Mouse (Mus musculus) midbrain, embryonic 16.5 days (tissue): ENCODE measurements around the gene Clptm1l. TPM values are rescaled to one million over a fixed set of nuclear protein-coding genes. Genes with fewer than 3 reads are reported as not detected.

Experiments
- ATAC-seq: fragments of 200-750 bp; cut with Nextera tagmentation; 2 replicates; pipeline ENCODE4 v1.8.0; 2017; ENCODE audit warnings: moderate TSS enrichment
- H3K27ac ChIP-seq: fragments of 300-500 bp; sonication (generic); 2 replicates; pipeline ENCODE4 v1.5.1; 2014; ENCODE audit warnings: mild to moderate bottlenecking, low read length, mixed read lengths
- H3K27me3 ChIP-seq: fragments of 300-500 bp; sonication (generic); 2 replicates; pipeline ENCODE4 v1.6.1; 2014; ENCODE audit warnings: low read depth, low read length, mixed read lengths; ENCODE audit not compliant: control insufficient read depth, insufficient read depth
- H3K36me3 ChIP-seq: fragments of 300-500 bp; sonication (generic); 2 replicates; pipeline ENCODE4 v1.6.1; 2014; ENCODE audit warnings: mild to moderate bottlenecking, low read length, moderate library complexity, mixed read lengths; ENCODE audit not compliant: control insufficient read depth, insufficient read depth
- H3K4me1 ChIP-seq: fragments of 300-500 bp; sonication (generic); 2 replicates; pipeline ENCODE4 v1.6.1; 2014; ENCODE audit warnings: mild to moderate bottlenecking, low read length, mixed read lengths; ENCODE audit not compliant: control insufficient read depth, insufficient read depth
- H3K4me2 ChIP-seq: fragments of 300-500 bp; sonication (generic); 2 replicates; pipeline ENCODE4 v1.6.1; 2014; ENCODE audit warnings: mild to moderate bottlenecking, low read length, mixed read lengths
- H3K4me3 ChIP-seq: fragments of 300-500 bp; sonication (generic); 2 replicates; pipeline ENCODE4 v1.5.1; 2014; ENCODE audit warnings: low read depth, mild to moderate bottlenecking, low read length, moderate library complexity, mixed read lengths
- H3K9ac ChIP-seq: fragments of 300-500 bp; sonication (generic); 2 replicates; pipeline ENCODE4 v1.6.1; 2014; ENCODE audit warnings: low read depth, low read length, mixed read lengths
- H3K9me3 ChIP-seq: fragments of 300-500 bp; sonication (generic); replicated peaks from 2 replicates; pipeline ENCODE4 v1.6.1; 2014; ENCODE audit warnings: mild to moderate bottlenecking, low read length, mixed read lengths; ENCODE audit not compliant: control insufficient read depth, poor library complexity, severe bottlenecking
- WGBS: fragments of 180-500 bp; shearing (Covaris S2); extraction: QIAGEN DNeasy Blood & Tissue Kit; methylation state at CpG from one replicate; pipeline ENCODE4 v1.1.7; 2014; 5-methylcytosine and 5-hydroxymethylcytosine counted together
- polyA plus RNA-seq: library from polyadenylated mRNA; unstranded; fragments of >200 nt; fragmentation: Nextera tagmentation; extraction: Ambion mirVana; gene quantifications from 2 replicates; pipeline ENCODE4 v1.2.1, GENCODE M21; 2015

Gene Clptm1l
- polyA plus RNA-seq = 133 and 136 TPM in 2 replicates

GRCm38 (mm10) chr13:73603522-73604155 lies at the start of gene Clptm1l:
Gene Clptm1l, plus strand, starts transcription at chr13:73604006.
- Histone ChIP-seq H3K4me2 (peak within 1 kb of the TSS; percentile 99), H3K4me1 (peaks cover 20% of the 10 kb centered on the region), H3K27ac (peak within 1 kb of the TSS; percentile 82), H3K9ac (peak within 1 kb of the TSS; percentile 89), H3K27me3 (no peaks in the 10 kb centered on the region), H3K9me3 (no peaks in the 10 kb centered on the region), H3K36me3 (peaks cover 6% of the 10 kb centered on the region), H3K4me3 (peak within 1 kb of the TSS; percentile 91)
- ATAC-seq = peak; percentile 99
- under 1% methylated on average over 53 of the region's 53 CpGs for WGBS

- Histone ChIP-seq H3K27me3 (no peaks in the 10 kb centered on the region), H3K27ac (no peak overlapping the region), H3K9me3 (no peaks in the 10 kb centered on the region), H3K4me2 (no peak overlapping the region), H3K36me3 (no peaks in the 10 kb centered on the region), H3K4me1 (no peaks in the 10 kb centered on the region), H3K9ac (no peak overlapping the region), H3K4me3 (no peak overlapping the region)
- WGBS = 83% methylated on average over 5 of the region's 5 CpGs
- ATAC-seq = no peak
Observed at GRCm38 (mm10) chr13:73564201-73564600, 39.6 kb upstream of the Clptm1l start.

GRCm38 (mm10) chr13:73575051-73575450 lies 28.8 kb upstream of the Clptm1l start:
- no peak overlapping the region for H3K27ac ChIP-seq
- H3K36me3 ChIP-seq = no peaks in the 10 kb centered on the region

DNA sequence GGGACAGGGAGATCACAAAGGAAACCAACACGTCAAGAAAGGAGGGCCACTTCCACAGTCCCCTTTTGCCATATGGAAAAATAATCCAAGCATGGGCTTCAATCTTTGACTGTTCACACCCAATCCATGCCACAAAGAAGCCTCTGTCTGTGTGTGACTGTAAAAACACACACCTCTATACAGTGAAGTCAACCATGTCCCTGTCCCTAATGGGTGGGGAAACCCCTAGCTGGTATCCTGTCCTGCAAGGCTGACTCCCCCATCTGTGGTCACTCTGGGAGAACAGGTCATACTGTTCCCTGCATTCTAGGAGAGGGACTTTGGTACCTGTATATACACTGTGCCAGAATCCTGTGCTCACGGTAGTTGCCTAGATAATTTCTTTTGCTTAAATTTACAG lies 26.5 kb upstream of the Clptm1l start:
- no peaks in the 10 kb centered on the region for H3K9me3 ChIP-seq
- no peak overlapping the region for H3K27ac ChIP-seq
- H3K4me2 ChIP-seq = no peak overlapping the region
- H3K4me3 ChIP-seq = no peak overlapping the region
- no peaks in the 10 kb centered on the region for H3K36me3 ChIP-seq
- no peak for ATAC-seq
- no peaks in the 10 kb centered on the region for H3K4me1 ChIP-seq
- 72% methylated on average over 2 of the region's 2 CpGs for WGBS
- no peaks in the 10 kb centered on the region for H3K27me3 ChIP-seq
- no peak overlapping the region for H3K9ac ChIP-seq

More at GRCm38 (mm10) chr13:73575051-73575450, 28.8 kb upstream of the Clptm1l start:
- no peak for ATAC-seq
- H3K4me1 ChIP-seq = no peaks in the 10 kb centered on the region
- H3K9me3 ChIP-seq = no peaks in the 10 kb centered on the region
- no peak overlapping the region for H3K4me3 ChIP-seq
- H3K9ac ChIP-seq = no peak overlapping the region
- no peak overlapping the region for H3K4me2 ChIP-seq
- no peaks in the 10 kb centered on the region for H3K27me3 ChIP-seq

GRCm38 (mm10) chr13:73591488-73591887 lies 12.3 kb upstream of the Clptm1l start:
- Histone ChIP-seq H3K4me1 (no peaks in the 10 kb centered on the region), H3K9ac (no peak overlapping the region), H3K27me3 (peaks cover 3% of the 10 kb centered on the region; the same call in 1 of the 2 replicates), H3K27ac (no peak overlapping the region), H3K36me3 (no peaks in the 10 kb centered on the region), H3K4me3 (no peak overlapping the region), H3K9me3 (no peaks in the 10 kb centered on the region), H3K4me2 (no peak overlapping the region)
- ATAC-seq = no peak
- WGBS = 82% methylated on average over 3 of the region's 3 CpGs

- Histone ChIP-seq H3K27me3 (peaks cover 3% of the 10 kb centered on the region; the same call in 1 of the 2 replicates), H3K4me3 (no peak overlapping the region), H3K9ac (no peak overlapping the region), H3K36me3 (no peaks in the 10 kb centered on the region), H3K4me1 (no peaks in the 10 kb centered on the region), H3K4me2 (no peak overlapping the region), H3K27ac (no peak overlapping the region), H3K9me3 (no peaks in the 10 kb centered on the region)
- WGBS = 41% methylated on average over 2 of the region's 2 CpGs
- ATAC-seq = no peak
Observed at GRCm38 (mm10) chr13:73592546-73592945, 11.3 kb upstream of the Clptm1l start.

DNA sequence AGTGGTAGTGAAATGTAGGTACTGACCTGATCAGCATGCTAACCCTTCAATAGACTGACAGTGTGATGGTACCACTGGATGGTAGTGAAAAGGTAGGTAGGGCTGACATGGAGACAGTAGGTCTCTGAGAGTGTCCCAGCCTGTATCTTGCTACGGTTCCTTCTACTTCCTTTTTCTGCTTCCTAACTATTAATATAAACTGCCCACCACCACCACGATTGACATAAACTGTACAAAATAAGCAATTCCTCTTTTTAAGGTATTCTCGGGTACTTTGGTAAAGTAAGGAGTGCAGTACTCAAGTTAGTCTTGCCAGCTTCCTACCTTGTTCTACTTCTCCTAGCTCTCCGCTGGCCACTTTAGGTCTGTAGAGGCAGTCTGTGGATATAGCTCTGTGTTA lies 7.5 kb upstream of the Clptm1l start:
- WGBS = 78% methylated on average over 4 of the region's 4 CpGs
- Histone ChIP-seq H3K4me1 (no peaks in the 10 kb centered on the region), H3K27me3 (peaks cover 3% of the 10 kb centered on the region; the same call in 1 of the 2 replicates), H3K9ac (no peak overlapping the region), H3K4me3 (no peak overlapping the region), H3K36me3 (no peaks in the 10 kb centered on the region), H3K4me2 (no peak overlapping the region), H3K27ac (no peak overlapping the region), H3K9me3 (no peaks in the 10 kb centered on the region)
- ATAC-seq = no peak

- WGBS = 85% methylated on average over 4 of the region's 4 CpGs
Observed at GRCm38 (mm10) chr13:73600217-73600616, 3.6 kb upstream of the Clptm1l start.

GRCm38 (mm10) chr13:73603046-73603445 lies 760 bp upstream of the Clptm1l start:
- 53% methylated on average over 4 of the region's 4 CpGs for WGBS
- Histone ChIP-seq H3K27ac (0 out of 2 replicates have a peak overlapping the region, but pooled peaks have one; percentile 82), H3K27me3 (no peaks in the 10 kb centered on the region; the same call in 1 of the 2 replicates), H3K4me1 (peaks cover 20% of the 10 kb centered on the region), H3K36me3 (peaks cover 4% of the 10 kb centered on the region), H3K4me2 (peak overlapping the region; percentile 99), H3K9ac (peak overlapping the region; percentile 89), H3K9me3 (no peaks in the 10 kb centered on the region), H3K4me3 (peak overlapping the region; percentile 91)
- no peak; the same call in 1 of the 2 replicates for ATAC-seq

More at GRCm38 (mm10) chr13:73600217-73600616, 3.6 kb upstream of the Clptm1l start:
- H3K4me1 ChIP-seq = peaks cover 14% of the 10 kb centered on the region
- no peaks in the 10 kb centered on the region for H3K36me3 ChIP-seq
- no peak overlapping the region for H3K9ac ChIP-seq
- H3K27ac ChIP-seq = no peak overlapping the region
- no peaks in the 10 kb centered on the region for H3K9me3 ChIP-seq
- ATAC-seq = no peak
- peaks cover 3% of the 10 kb centered on the region; the same call in 1 of the 2 replicates for H3K27me3 ChIP-seq
- no peak overlapping the region for H3K4me2 ChIP-seq
- no peak overlapping the region for H3K4me3 ChIP-seq
